ENCODE assay signal across 10 mouse cellular contexts in the genomic region with DNA sequence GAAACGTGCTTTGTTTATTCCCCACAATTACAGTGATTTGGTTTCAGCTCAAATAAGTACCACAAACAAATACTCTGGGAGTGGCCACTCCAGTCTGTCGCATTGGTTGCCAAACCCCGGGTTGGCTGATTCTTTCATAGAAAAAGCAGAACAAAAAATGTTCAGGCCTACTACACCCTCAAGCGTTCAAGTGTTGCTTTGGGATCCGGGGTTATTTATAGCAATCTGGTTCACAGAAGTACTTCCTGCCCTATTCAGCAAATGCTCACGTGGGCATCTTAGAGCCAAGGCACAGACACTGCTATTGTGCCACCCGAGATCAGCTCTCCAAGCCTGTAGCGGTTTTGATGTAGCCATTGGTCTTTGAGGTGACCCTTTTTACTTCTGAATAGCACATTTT. TPM values are rescaled to one million over a fixed set of nuclear protein-coding genes. Genes with fewer than 3 reads are reported as not detected.
DNase-seq lines count a peak whose midpoint lies in the region; ATAC-seq lines count a peak whose summit lies in the region.
"Had no signal": no experiment of that assay in that cellular context is flagged by ENCODE, and none has a peak within 500 bp of the region (broad histone marks: within the 10 kb centered on the region; RNA-seq: fewer than 3 reads in every experiment).

No protein-coding gene starts in this region.

- DNase-seq in kidney, adult 9 months, result peak; percentile 5
- DNase-seq in heart, postnatal 14 days, result peak; percentile 7 to 22
- no peak for DNase-seq in Muller cell, postnatal 12 days (ENCODE audit: inconsistent ontology term)
- no peak for DNase-seq in gastrocnemius, postnatal 10 days

- no peaks in the 10 kb centered on the region for H3K27me3 ChIP-seq in kidney, embryonic 14.5 days (ENCODE audit: control insufficient read depth, insufficient read depth, low read length)
- no peaks in the 10 kb centered on the region for H3K27me3 ChIP-seq in forebrain, embryonic 16.5 days (replicated peaks; ENCODE audit: control insufficient read depth, insufficient read depth, low read length)
- H3K27me3 ChIP-seq: hindbrain, embryonic 15.5 days; limb, embryonic 15.5 days had no signal

- H3K4me2 ChIP-seq in kidney, embryonic 14.5 days (replicated peaks; ENCODE audit: low read depth, low read length), result no peak overlapping the region
- H3K4me2 ChIP-seq in forebrain, embryonic 16.5 days (ENCODE audit: low read length), result no peak overlapping the region
- H3K4me2 ChIP-seq: hindbrain, embryonic 15.5 days; limb, embryonic 15.5 days had no signal

- H3K36me3 ChIP-seq in kidney, embryonic 14.5 days (ENCODE audit: control insufficient read depth, insufficient read depth, low read length), result no peaks in the 10 kb centered on the region
- no peaks in the 10 kb centered on the region for H3K36me3 ChIP-seq in forebrain, embryonic 16.5 days (ENCODE audit: control insufficient read depth, insufficient read depth)
- H3K36me3 ChIP-seq: hindbrain, embryonic 15.5 days; limb, embryonic 15.5 days had no signal

- 76% methylated on average over 8 of the region's 8 CpGs for WGBS in kidney, embryonic 14.5 days
- 75% methylated on average over 8 of the region's 8 CpGs for WGBS in forebrain, embryonic 16.5 days

- intact Hi-C loops in heart, postnatal 14 days (cut with DNase I), result loop anchor here (5.0 kb wide), 1 partner anchor 265 kb away; no protein-coding TSS in a partner anchor

- no peak overlapping the region for H3K27ac ChIP-seq in kidney, embryonic 14.5 days (ENCODE audit: low read depth, low read length)
- H3K27ac ChIP-seq in forebrain, embryonic 16.5 days (ENCODE audit: low read length), result no peak overlapping the region
- H3K27ac ChIP-seq: hindbrain, embryonic 15.5 days; limb, embryonic 15.5 days had no signal

- ATAC-seq in kidney, embryonic 14.5 days (ENCODE audit: low FRiP score, low TSS enrichment), result no peak
- ATAC-seq in activated CD4-positive, CD25-positive, alpha-beta regulatory T cell, adult 4 months, result peak; percentile 71
- ATAC-seq in monocyte, adult 5-6 weeks (replicated peaks; ENCODE audit: insufficient number of reproducible peaks, low FRiP score, low TSS enrichment, poor library complexity, severe bottlenecking), result peak; percentile 88
- ATAC-seq in forebrain, embryonic 16.5 days, result no peak

- H3K4me1 ChIP-seq in kidney, embryonic 14.5 days (ENCODE audit: control insufficient read depth, insufficient read depth, low read length), result no peaks in the 10 kb centered on the region
- H3K4me1 ChIP-seq in forebrain, embryonic 16.5 days (replicated peaks; ENCODE audit: control insufficient read depth, insufficient read depth, low read length), result no peaks in the 10 kb centered on the region
- H3K4me1 ChIP-seq: hindbrain, embryonic 15.5 days; limb, embryonic 15.5 days had no signal

- H3K9me3 ChIP-seq in kidney, embryonic 14.5 days (ENCODE audit: control insufficient read depth, low read length), result no peaks in the 10 kb centered on the region
- no peaks in the 10 kb centered on the region for H3K9me3 ChIP-seq in forebrain, embryonic 16.5 days (ENCODE audit: control insufficient read depth, low read length)
- H3K9me3 ChIP-seq: hindbrain, embryonic 15.5 days; limb, embryonic 15.5 days had no signal

- H3K9ac ChIP-seq in kidney, embryonic 14.5 days (ENCODE audit: low read depth, low read length), result no peak overlapping the region
- H3K9ac ChIP-seq in forebrain, embryonic 16.5 days (replicated peaks; ENCODE audit: low read depth, low read length), result no peak overlapping the region
- H3K9ac ChIP-seq: hindbrain, embryonic 15.5 days; limb, embryonic 15.5 days had no signal

- H3K4me3 ChIP-seq in kidney, embryonic 14.5 days (ENCODE audit: low read length), result no peak overlapping the region
- H3K4me3 ChIP-seq in forebrain, embryonic 16.5 days (replicated peaks; ENCODE audit: low read length), result no peak overlapping the region
- H3K4me3 ChIP-seq: hindbrain, embryonic 15.5 days; limb, embryonic 15.5 days had no signal

RNA-seq across cellular contexts. Expression of gene Fabp7, which starts 57.0 kb away (rescaled TPM):
- 5.9 and 7.3 TPM in 2 replicates for polyA plus RNA-seq in kidney, embryonic 14.5 days (2014; fragmentation: Nextera tagmentation; extraction: Ambion mirVana)
- polyA plus RNA-seq in activated CD4-positive, CD25-positive, alpha-beta regulatory T cell, adult 4 months (2017; shearing (Covaris generic)), result not detected
- total RNA-seq in heart, postnatal 14 days (2021), result 1 to 10 TPM; 1.9 to 2.9 TPM
- total RNA-seq in monocyte, adult 5-6 weeks (2017), result 1.4 TPM in 1 of 3 replicates, not detected in the others
- 1,407 and 1,717 TPM in 2 replicates for polyA plus RNA-seq in forebrain, embryonic 16.5 days (2015; fragmentation: Nextera tagmentation; extraction: Ambion mirVana)
- 1 to 10 TPM; 1.6 to 1.8 TPM for total RNA-seq in gastrocnemius, postnatal 10 days (2021)

Comparison
In these comparisons a context has a peak if more than half of its experiments do, and no peak if none do; other contexts are left out.
1. DNase-seq: peak in kidney, adult 9 months (single experiment) and heart, postnatal 14 days (2 of 2); none in Muller cell, postnatal 12 days (single experiment) and gastrocnemius, postnatal 10 days (single experiment).
2. ATAC-seq: peak in activated CD4-positive, CD25-positive, alpha-beta regulatory T cell, adult 4 months (single experiment) and monocyte, adult 5-6 weeks (single experiment); none in kidney, embryonic 14.5 days (single experiment) and forebrain, embryonic 16.5 days (single experiment).